Mouse (Mus musculus): ENCODE measurements around the gene Nck1. TPM values are rescaled to one million over a fixed set of nuclear protein-coding genes. Genes with fewer than 3 reads are reported as not detected.

The Nck1 gene
- polyA plus RNA-seq (2014; fragmentation: Illumina TruSeq; extraction: RNeasy Lipid Tissue Mini Kit (QIAGEN cat#74804); ENCODE audit: low read depth, low replicate concordance): 221 TPM

DNA sequence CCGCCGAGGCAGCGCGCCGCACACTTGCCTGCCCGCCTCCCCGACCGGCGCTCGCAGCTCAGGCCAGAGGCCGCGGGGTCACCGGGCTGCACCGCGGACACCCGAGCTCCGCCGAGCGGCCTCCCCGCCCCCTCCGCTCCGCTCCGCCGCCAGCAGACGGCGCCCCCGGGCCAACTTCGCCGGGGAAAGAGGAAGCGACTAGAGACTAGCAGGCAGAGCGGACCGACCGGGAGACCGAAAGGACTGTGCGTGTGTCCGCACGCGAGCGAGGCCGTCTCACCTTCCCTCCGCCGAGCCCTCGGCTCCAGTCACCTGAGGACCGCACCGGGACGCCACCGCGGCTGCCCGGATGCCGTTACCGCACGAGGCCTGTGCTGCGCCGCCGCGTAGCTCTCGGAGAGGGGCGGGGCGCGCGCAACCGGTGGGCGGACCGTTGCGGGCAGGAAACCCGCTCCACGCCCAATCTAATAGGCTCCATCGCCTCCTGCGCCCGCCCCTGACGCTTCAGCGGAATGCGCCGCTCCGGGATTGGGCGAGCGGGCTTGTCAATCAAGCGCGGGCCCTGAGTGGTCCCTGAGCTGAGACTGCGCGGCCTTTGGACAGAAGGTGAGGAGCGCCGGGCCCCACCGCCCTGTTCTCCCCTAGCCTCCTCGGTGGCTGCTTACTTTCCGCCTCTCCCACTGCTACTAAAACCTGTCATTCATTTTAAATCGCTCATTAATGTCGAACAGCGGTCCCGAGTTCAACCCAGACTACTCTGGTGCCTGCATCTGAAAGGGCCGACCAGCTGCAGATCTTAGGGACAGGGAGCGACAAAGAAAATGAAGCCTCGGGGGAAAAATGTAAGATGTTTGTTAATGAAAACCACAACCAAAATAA, at the start of gene Nck1:
TSS of gene Nck1 (minus strand) at position 420 of the 879 bp plus-strand sequence.

DNA sequence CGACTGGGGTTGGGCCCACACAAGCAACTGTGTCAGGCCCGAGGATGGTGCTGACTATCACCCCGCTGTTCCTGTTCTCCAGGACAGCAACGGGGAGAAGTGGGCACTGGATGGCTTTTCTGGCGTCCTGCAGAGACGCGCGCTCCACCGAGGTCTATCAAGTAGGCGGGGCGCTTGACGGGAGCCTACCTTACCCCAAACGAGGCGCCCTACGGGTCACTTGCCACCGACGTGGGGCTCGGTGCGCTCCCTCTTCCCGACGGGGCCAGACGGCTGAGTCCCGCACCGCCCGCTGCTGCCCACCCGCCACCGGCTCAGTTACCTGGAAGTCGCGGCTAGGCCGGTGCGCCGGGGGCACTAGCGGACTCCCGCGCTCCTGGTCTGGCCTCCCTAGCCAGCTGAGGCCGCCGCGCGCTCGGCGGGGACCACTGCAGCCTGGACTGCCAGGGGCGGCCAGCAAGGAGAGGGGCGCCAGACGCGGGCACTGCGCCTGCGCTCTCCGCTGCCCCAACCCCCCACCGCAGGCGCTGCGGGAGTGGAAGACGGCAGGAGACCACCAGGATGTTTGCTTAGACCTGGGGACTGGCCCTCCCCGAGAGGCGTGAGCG, 24.8 kb upstream of the Nck1 start, which contains the start of gene Slc35g2:
TSS of gene Slc35g2 (minus strand) at position 465 of the 608 bp plus-strand sequence.

DNA sequence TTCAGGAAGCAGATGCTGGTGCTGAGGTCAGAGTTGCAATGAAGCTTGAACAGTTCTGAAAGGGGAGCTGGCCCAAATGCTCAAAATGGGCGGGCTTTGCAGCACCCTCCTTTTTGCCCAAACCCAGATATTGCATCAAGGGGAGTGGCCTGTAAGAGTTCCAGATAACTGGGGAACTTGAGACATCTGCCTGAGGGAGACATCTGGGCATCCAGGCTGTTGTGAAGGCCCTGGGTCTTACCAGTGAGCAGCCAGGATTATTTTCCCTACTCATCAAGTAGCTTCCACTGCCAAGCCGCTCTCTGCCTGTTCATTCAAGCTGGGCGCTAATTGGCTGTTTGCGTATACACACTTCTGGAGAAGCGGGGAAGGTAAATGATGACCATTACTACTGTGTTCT, 59.5 kb downstream of the Nck1 start, which contains the start of gene Il20rb:
TSS of gene Il20rb (minus strand) at position 358 of the 400 bp plus-strand sequence.

Other genes with a start within 250 kb of the Nck1 start
- gene Il20rb, start 59.3 kb downstream of the Nck1 start, polyA plus RNA-seq (2014; fragmentation: Illumina TruSeq; extraction: RNeasy Lipid Tissue Mini Kit (QIAGEN cat#74804); ENCODE audit: low read depth, low replicate concordance): 0.73 TPM
- 41.8 TPM for gene Slc35g2, start 25.0 kb upstream of the Nck1 start, polyA plus RNA-seq (2014; fragmentation: Illumina TruSeq; extraction: RNeasy Lipid Tissue Mini Kit (QIAGEN cat#74804); ENCODE audit: low read depth, low replicate concordance)
- 60.6 TPM for gene Stag1, start 51.7 kb upstream of the Nck1 start, polyA plus RNA-seq (2014; fragmentation: Illumina TruSeq; extraction: RNeasy Lipid Tissue Mini Kit (QIAGEN cat#74804); ENCODE audit: low read depth, low replicate concordance)